Mouse (Mus musculus): ENCODE measurements around the gene Nup210.
A peak's percentile ranks its signal among the peaks of the same experiment; 100 is the strongest.
"Not testable (repeated sequence)": the region's sequence is repeated elsewhere in the genome, so short reads cannot be mapped to it uniquely, and the experiment has no call there.

The Nup210 gene

DNA sequence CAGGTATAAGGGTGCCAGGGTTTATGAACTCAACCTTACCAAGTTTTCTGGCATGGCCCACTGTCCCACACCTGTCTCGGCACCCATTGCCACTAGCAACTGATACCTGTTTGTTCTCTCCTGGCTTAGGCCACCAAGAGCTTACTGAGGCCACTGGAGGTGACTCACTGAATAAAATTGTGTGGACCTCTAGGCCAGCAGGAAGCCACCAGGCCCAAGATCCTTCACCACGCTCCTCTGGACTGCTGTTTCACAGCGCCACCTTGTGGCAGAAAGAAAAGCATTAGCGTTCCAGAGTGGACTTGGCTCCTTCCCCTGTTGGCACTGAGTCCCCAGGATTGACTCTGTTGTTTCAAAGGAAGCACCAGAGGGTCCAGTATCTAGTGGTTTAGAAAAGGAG lies 23.2 kb upstream of the Nup210 start:
- DNase-seq (ENCODE audit: low read depth, low spot score), result peak; percentile 55

DNA sequence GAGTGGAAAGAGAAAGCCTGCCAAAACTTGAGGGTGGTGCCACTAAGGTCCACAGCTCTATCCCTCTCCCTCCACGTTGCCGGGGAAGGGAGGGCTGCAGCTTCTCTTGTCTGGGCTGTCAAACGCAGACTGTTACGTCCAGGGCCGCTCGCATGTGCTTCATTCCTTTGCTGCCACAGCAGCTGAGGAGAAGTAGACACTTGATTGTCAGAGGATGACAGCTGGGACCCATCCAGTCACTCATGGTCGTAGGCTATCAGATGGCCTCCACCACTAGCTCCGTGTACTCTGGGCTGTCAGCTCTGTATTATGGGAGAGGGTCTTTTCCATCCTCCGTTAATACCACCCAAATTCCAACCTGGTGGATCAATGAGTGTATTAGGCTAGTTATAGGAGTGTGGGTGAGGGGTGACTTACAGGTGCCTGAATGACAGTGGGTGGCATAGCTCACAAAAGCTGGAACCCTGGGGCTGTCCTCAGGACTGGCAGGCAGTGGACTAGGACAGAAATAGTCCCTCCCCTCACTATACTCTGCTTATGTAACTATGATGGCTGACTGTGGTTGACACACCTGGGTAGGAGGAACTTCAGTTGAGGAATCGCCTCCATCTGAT lies 20.8 kb upstream of the Nup210 start:
- DNase-seq (ENCODE audit: low read depth, low spot score), result no peak

DNA sequence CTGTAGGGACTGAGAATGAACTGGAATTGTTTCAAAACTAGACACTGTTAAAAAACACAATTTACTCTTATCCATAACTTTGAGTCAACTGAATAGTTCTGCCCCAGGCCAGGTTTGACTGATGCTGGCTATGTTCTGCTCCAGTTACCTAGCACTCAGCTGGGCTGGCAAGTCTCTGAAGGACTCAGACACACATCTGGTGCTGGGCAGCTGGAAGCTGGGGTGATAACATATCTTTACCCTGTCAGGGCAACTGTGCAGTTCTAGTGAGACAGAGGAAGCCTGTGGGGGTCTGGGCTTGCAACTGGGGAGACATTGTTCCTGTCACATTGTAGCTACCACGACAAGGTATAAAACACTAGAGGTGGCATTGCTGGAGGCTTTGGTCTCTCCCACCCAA lies 14.2 kb upstream of the Nup210 start:
- DNase-seq (ENCODE audit: low read depth, low spot score), result no peak

DNA sequence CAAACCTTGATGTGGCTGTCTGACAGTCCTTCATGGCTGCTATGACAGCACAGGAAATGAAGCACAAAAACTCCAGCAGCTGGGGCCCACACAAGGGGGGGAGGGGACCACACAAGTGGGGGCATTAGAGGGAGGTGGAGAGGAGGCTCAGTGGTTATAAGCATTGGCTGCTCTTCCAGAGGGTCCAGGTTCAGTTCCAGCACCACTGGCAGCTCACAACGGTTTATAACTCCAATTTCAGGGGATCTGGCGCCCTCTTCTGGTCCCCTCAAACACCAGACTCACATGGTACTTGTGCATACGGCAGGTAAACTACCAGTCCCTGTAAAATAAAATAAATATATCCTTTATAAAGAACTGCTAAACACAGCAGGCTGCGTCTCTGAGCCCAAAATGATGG lies 12.4 kb upstream of the Nup210 start:
- peak; percentile 47 for DNase-seq (ENCODE audit: low read depth, low spot score)

DNA sequence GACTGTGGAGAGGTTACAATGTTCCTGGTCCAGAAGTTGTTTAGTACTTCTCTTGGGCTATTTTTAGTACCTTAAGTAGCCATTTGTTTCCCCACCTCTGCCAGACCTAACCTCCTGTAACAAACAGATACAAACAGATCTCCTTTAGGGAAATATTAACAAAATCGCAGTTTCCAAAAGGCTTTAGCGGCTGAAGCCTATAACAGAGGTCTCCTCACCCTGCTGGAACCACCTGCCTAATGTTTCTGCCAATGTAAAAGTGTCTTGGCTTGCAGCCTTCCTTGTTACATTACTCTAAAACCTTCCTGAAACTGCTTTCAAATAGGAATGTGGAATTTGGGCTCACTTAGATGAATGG lies 8.6 kb upstream of the Nup210 start:
- DNase-seq (ENCODE audit: low read depth, low spot score), result no peak

DNA sequence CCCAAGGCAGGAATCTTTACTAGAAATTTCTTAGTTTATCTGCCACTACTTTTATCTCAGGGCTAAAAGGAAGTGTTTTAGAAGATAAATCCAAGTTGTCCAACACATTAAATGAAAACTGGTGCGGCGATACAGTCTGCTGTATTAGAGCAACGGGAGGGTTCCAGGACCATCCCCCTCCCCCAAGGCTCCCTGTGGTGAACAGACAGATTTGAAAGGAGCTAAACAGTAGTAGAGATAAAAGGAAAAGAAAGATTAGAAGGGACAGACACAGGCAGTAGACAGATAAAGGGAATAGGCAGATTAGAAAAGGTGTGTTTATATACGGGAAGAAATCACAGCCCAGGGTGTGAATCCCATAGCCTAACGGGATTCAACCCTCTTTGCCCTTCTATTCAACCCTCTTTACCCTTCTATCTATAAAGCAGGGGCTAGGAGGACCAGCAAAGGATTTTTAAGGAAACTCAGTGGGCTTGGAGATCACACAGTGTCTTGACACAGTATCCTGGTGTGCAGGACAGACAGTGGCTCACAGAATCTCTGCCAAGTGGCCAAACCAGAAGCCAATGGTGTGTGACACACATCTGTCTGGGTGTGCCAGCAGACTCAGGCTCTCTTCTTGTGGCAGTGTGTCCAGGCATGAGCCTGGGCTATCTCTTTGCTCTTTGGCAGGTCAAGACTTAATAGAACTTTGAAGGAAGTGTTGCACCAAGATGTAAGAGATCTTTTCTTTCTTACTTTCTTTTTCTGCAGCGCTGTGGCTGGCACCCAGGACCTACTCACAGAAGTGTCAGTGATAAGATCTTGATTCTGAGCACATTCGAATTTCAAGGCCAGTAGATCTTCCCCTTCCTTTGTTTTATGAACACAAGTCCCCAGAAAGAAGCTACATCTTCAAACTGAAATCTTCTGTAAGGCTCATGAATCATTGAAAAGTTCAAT lies 7.9 kb upstream of the Nup210 start:
- DNase-seq (ENCODE audit: low read depth, low spot score), result peak; percentile 25

DNA sequence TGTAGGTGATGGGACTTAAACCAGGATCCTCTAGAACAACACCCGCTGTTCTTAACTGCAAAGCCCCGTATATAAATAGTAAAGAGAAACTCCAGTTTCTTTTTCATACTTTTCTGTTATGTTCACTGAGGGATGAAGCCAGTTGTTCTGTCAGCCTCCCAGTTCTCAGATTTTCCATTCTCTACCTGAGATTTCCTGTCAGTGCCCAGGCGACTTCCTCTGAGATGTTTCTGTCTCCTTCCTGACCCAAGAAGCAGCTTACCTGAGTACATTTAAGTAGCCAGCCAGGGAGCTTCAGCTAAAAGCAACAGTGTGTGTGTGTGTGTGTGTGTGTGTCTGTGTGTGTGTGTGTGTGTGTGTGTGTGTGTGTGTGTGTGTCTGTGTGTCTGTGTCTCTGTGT lies 6.8 kb upstream of the Nup210 start:
- no peak for DNase-seq (ENCODE audit: low read depth, low spot score)

DNA sequence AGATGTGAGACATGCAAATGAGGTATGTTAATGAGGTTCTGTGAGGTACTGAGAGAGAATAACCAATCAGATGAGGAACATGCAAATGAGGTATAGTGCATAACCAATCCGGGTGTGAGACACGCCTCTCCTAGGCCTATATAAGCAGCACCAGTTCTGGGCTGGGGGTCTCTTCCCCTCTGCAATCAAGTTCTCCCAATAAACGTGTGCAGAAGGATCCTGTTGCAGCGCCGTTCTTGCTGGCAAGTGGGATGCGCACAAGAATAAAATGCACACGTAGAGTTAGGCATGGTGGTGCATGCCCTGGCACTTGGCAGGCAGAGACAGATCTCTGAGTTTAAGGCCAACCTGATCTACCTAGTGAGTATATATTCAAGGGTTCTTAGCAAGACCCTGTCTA lies 4.5 kb upstream of the Nup210 start:
- DNase-seq (ENCODE audit: low read depth, low spot score), result not testable (repeated sequence)

DNA sequence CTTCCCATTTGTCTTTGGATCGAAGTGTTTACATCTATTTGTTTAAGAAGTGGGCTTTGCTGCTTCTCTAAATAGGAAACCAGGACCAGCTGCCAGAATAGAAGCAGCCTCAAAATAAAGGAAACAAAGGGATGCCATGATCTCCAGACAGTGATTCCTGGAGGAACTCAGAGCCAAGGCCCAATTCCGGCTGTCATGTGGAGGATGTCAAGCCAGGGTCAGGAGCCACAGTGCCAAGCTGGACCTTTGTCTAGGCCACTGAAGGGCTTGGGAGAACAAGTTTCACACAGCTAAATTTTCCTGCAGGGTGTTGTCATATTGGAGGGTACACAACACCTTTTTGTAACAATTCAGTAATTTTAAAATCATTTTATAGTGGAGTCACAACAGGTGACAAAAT lies 3.6 kb upstream of the Nup210 start:
- no peak for DNase-seq (ENCODE audit: low read depth, low spot score)

DNA sequence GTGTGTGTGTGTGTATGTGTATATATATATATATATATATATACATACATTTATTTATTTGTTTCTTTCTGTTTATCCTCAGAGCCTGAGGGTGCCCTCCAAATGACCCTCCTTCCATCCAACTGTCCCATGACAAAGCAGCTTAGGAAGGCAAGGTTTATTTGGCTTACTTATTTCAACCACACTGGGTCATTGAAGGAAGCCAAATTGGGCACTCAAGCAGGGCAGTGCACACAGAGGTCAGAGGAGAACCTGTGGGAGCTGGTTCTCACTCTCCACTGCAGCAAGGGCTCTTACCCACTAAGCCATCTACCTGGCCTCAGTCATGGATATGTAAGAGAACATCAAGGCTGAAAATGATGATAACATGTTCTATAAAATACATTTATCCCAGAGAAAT lies 1.9 kb upstream of the Nup210 start:
- no peak for DNase-seq (ENCODE audit: low read depth, low spot score)

DNA sequence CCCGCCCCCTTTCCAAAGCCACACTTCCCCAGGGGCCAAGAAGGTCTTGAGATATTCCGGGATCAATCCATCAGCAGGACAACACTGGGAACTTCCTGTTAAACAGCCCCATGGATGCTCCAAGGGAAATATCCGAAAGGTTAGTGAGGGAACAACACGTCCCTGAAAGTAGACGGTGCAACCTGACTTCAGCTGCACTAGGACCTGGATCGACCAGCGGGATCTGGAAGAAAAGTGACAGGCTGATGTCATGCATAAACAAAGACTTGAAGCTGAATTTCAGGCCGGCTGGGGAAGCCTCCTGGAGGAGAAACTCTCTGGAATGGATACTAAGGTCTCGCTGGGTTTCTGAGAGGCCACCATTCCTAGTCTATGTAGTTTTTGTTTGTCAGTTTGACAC lies 520 bp upstream of the Nup210 start:
- DNase-seq (ENCODE audit: low read depth, low spot score), result no peak

DNA sequence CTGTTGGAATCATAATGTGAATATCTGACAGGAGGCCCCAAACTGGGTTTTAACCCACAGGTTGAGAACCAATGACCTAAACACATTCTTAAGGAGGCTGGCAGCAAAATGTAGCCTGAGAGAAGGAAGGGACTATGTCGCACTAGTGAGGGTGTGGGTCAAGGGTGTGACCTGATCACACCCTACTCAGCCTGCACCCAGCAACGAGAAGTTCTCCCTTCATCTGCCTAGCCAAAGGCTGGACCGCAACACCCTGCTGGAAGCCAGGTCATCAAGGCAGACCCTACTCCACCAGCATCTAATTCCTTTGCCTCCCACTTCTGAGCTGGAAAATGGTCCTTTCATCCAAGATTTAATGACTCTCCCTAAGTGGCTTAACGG lies 776 bp downstream of the Nup210 start:
- no peak for DNase-seq (ENCODE audit: low read depth, low spot score)

DNA sequence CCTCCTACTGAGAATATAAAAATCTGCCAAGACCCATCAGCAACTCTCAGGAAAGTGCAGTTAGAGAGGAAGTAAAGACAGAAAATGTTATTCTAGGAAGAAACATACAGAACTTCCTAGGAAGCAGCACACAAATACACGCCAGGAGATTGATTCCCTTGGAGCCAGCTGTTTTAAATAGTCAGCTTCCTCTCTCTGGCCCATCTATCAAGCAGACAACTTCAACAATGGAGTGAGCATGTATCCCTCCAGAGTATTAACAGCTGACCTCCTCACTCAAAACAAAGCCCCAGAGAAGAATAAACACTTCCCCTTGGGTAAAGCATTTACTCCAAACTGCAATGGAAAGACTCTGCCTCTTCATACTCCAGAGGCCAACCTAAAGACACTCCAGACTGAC lies 1.5 kb downstream of the Nup210 start:
- no peak for DNase-seq (ENCODE audit: low read depth, low spot score)

DNA sequence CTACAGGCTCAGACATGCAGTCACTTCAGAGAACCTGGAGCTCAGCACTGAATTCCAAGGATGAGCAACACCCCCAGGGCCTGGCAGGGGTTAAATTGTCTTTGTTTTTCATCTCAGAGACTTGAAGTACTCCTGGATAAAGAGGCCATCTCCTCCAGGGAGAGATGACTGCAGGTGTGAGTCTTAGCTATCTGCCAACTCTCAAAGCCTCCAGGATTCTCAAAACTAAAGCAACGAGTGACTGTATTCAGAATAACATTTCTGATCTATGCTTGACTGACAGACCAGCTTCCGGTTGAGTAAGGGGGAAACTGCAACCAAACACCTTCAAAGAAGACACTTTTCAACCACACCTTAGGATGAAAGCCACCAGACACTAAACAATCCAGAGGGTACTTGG lies 1.9 kb downstream of the Nup210 start:
- DNase-seq (ENCODE audit: low read depth, low spot score), result peak; percentile 21

DNA sequence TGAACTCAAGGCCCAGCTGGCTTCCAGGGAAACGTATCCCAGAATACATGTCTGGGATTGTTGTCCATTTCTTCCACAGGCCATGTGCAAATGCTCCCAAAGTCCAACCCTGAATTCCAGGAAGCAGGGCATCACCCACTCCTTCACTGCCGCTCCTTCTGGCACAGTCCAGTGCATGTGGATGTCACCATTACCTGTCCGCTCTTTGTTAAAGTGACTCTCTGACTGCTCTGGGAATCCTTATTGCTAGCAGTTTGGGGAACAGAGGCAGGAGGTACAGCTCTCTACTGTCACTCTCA lies 4.7 kb downstream of the Nup210 start:
- no peak for DNase-seq (ENCODE audit: low read depth, low spot score)

DNA sequence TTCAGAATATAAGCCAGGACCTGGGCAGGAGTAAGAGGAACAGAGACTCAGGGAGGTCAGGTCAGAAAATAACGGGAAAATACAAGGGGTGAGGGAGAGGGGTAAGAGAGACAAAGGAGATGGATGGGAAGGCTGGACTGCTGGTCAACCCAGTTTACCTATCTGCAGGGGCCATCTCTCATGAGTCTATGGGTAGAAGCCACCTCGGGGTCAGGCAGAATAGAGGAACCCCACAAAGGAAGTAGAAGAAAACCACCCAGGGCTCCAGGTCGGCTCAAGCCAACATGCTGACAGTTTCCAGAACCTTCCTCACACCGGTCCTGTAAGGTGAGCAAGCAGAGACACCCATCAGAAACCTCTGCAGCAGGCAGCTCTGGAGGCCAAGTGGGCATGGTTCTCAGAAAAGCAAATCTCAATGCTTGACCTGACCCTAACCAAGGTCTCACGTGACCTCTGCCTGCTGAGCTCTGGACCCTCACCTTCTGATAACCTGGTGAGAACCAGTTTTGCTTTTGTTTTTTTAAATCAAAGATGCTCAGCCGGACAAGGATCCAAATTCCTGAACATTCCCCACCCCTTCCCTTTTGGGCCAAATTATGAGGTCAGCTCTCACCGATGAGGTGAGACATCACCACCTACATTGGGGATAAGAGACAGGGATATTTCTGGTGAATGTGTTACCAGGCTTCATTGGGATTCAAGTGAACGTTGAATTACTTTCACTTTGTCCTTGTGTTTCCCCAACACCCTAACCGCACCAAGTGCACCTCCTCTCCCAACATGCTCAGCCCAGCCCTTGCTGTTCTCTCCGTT lies 5.3 kb downstream of the Nup210 start:
- peak; percentile 68 for DNase-seq (ENCODE audit: low read depth, low spot score)

DNA sequence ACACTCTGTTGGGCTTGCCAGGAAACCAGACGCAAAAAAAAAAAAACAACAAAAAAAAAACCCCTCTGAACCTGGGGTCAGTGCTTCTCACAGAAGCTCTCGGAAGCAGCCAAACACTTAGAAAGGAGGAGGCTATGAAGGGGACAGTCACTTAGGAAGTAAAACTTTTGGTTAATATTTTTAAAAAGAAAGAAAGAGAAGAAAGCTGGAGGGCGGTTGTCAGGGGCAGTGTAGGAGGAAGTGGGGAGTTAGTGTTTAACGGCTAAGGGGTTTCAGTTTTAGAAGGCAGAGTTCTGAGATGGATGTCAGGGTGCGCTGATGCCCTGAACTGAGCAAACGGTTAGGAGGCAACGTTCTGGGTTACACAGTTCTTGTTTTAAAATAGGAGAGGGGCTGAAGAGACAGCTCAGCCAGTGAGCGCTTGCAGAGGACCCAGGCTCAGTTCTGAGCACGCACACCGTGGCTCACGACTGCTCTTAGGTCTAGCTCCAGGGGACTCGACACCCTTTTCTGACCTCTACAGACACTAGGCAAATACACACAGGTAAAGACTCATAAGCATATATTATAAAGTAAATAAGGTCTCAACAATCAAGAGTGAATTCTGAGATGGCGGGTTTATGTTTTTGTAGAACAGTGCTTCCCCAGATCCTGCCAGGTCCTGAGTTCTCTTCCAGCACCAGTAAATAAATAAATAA lies 6.2 kb downstream of the Nup210 start:
- no peak for DNase-seq (ENCODE audit: low read depth, low spot score)

DNA sequence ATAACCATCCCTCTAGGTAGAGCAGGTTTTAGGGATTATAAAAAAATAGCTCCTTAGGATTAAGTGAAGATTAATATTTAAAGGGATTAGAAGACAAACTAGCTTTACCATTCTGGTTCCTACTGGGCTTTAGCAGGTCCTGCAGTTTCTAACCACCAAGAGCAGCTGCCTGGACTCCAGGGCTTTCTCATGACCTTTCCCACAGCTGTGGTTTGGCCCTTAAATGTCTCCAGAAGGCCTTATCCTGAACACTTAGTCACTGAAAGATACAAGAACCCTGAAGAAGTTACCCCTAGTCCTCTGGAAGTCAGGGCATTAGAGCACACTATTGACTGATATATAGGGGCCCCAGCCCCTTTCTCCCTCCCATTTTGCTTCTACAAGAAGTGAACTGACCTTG lies 7.1 kb downstream of the Nup210 start:
- DNase-seq (ENCODE audit: low read depth, low spot score), result no peak

DNA sequence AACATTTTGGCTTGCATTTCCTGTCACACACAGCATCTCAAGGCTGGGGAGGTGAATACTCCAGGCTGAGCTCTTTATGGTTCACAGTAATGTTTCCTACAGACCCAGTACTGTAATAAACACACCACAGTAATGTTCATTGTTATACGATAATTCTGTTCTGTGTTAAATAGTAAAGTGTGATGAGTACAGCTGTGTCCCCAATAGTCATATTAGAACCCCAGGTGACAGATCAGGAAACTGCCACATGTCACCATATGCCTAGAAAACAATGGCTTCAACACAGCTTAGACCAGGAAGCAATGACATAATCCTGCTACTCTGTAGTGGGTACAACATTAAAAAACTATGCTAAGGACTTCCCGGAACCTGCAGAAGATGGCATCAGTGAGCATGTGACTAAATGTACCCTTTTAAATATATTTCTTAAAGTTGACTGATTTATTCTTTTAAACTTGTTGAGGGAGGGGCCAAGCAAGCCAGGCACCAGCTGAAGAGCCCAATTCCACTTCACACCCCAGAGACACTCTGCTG lies 7.6 kb downstream of the Nup210 start:
- no peak for DNase-seq (ENCODE audit: low read depth, low spot score)

DNA sequence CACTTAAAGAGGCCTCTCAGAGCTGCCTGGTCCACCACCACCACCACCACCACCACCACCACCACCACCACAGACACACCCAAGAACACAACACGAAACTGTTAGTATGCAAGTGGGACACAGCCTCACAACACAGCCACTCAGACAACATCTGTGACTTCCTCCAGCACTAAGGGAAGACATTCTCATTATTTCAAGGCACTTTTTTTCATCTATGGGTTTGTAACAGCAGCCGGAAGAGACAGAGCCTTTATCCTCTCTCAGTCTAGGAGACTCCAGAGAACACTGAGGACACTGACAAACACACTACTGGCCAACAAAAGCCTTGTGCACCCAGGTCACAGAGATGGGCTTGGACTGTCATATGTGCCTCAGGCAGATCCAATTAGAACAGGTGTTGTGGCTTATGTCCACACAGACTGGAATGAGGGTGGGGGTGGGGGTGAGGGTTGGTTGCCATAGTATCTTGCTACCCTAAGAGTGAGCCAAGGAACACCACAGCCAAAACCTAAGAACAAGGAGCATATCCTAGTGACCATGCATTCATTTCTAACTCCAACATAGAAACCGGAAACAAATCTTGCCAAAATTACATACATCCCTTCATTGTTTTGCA lies 8.2 kb downstream of the Nup210 start:
- no peak for DNase-seq (ENCODE audit: low read depth, low spot score)

DNA sequence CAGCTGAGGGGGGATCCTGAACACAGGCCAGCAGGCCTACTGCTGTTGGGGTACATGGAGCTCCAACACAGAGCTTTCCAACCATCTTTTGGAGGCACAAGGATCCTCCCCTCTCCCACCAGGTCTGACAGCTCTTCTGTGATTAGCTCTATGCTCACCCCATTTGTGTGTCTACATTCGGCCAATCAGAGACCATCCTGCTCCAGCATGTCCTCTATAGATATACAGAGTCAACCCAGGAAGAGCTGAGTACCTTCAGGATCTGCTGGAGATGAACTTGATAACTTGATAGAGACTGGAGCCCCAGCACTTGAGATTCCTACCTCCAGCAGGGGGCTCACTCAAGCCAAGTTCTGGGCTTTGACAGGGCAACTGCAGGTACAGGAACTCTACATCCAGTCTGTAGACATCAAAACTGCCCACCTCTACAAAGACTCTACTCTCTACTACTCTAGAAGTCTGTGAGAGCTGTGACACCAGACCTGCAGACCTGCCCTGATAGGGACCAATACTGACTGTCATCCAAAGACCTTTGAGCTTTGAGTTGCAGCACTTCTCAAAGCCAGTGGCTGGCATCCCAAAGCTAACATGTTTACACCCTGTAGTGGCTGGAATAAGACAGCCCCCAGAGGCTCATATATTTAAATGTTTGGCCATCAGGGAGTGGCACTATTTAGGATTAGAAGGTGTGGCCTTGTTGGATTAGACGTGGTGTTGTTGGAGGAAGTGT lies 11.1 kb downstream of the Nup210 start:
- no peak for DNase-seq (ENCODE audit: low read depth, low spot score)
